Mouse (Mus musculus): ENCODE results near the gene Kif16b. TPM values are rescaled to one million over a fixed set of nuclear protein-coding genes. Genes with fewer than 3 reads are reported as not detected.

The Kif16b gene
- polyA plus RNA-seq, 1 experiment = 6.8 TPM

- no peak for DNase-seq (ENCODE audit: low read depth)
- TF ChIP-seq POLR2A (IDR thresholded peaks at IDR 0.05; ENCODE audit: borderline replicate concordance, extremely low read depth, insufficient read depth, insufficient read length, poor library complexity, severe bottlenecking) (no peak), CTCF (IDR thresholded peaks at IDR 0.05; ENCODE audit: borderline replicate concordance, extremely low read depth, insufficient read depth, insufficient read length) (no peak)
Measured at GRCm38 (mm10) chr2:142635606-142636304, 265.6 kb downstream of the Kif16b start.

- DNase-seq (ENCODE audit: low read depth) = no peak
- TF ChIP-seq POLR2A (IDR thresholded peaks at IDR 0.05; ENCODE audit: borderline replicate concordance, extremely low read depth, insufficient read depth, insufficient read length, poor library complexity, severe bottlenecking) = no peak
- no peak for TF ChIP-seq CTCF (IDR thresholded peaks at IDR 0.05; ENCODE audit: borderline replicate concordance, extremely low read depth, insufficient read depth, insufficient read length)
Measured at GRCm38 (mm10) chr2:142633996-142634559, 267.3 kb downstream of the Kif16b start.

- TF ChIP-seq CTCF (IDR thresholded peaks at IDR 0.05; ENCODE audit: borderline replicate concordance, extremely low read depth, insufficient read depth, insufficient read length) (no peak), POLR2A (IDR thresholded peaks at IDR 0.05; ENCODE audit: borderline replicate concordance, extremely low read depth, insufficient read depth, insufficient read length, poor library complexity, severe bottlenecking) (no peak)
- peak; percentile 30 for DNase-seq (ENCODE audit: low read depth)
Measured at GRCm38 (mm10) chr2:142629523-142630312, 271.6 kb downstream of the Kif16b start.

GRCm38 (mm10) chr2:142625756-142626155 lies 275.6 kb downstream of the Kif16b start:
- DNase-seq (ENCODE audit: low read depth) = no peak
- TF ChIP-seq CTCF (IDR thresholded peaks at IDR 0.05; ENCODE audit: borderline replicate concordance, extremely low read depth, insufficient read depth, insufficient read length) (no peak), POLR2A (IDR thresholded peaks at IDR 0.05; ENCODE audit: borderline replicate concordance, extremely low read depth, insufficient read depth, insufficient read length, poor library complexity, severe bottlenecking) (no peak)

GRCm38 (mm10) chr2:142625101-142625500 lies 276.2 kb downstream of the Kif16b start:
- no peak for DNase-seq (ENCODE audit: low read depth)
- TF ChIP-seq CTCF (IDR thresholded peaks at IDR 0.05; ENCODE audit: borderline replicate concordance, extremely low read depth, insufficient read depth, insufficient read length) = no peak
- no peak for TF ChIP-seq POLR2A (IDR thresholded peaks at IDR 0.05; ENCODE audit: borderline replicate concordance, extremely low read depth, insufficient read depth, insufficient read length, poor library complexity, severe bottlenecking)

- DNase-seq (ENCODE audit: low read depth) = no peak
- TF ChIP-seq POLR2A (IDR thresholded peaks at IDR 0.05; ENCODE audit: borderline replicate concordance, extremely low read depth, insufficient read depth, insufficient read length, poor library complexity, severe bottlenecking) (no peak), CTCF (IDR thresholded peaks at IDR 0.05; ENCODE audit: borderline replicate concordance, extremely low read depth, insufficient read depth, insufficient read length) (no peak)
Measured at GRCm38 (mm10) chr2:142624254-142624653, 277.1 kb downstream of the Kif16b start.

- no peak for TF ChIP-seq CTCF (IDR thresholded peaks at IDR 0.05; ENCODE audit: borderline replicate concordance, extremely low read depth, insufficient read depth, insufficient read length)
- TF ChIP-seq POLR2A (IDR thresholded peaks at IDR 0.05; ENCODE audit: borderline replicate concordance, extremely low read depth, insufficient read depth, insufficient read length, poor library complexity, severe bottlenecking) = no peak
- DNase-seq (ENCODE audit: low read depth) = no peak
Measured at GRCm38 (mm10) chr2:142621152-142621551, 280.2 kb downstream of the Kif16b start.

- TF ChIP-seq CTCF (IDR thresholded peaks at IDR 0.05; ENCODE audit: borderline replicate concordance, extremely low read depth, insufficient read depth, insufficient read length) (no peak), POLR2A (IDR thresholded peaks at IDR 0.05; ENCODE audit: borderline replicate concordance, extremely low read depth, insufficient read depth, insufficient read length, poor library complexity, severe bottlenecking) (no peak)
Measured at GRCm38 (mm10) chr2:142619926-142620325, 281.4 kb downstream of the Kif16b start.

GRCm38 (mm10) chr2:142614535-142614934 lies 286.8 kb downstream of the Kif16b start:
- DNase-seq (ENCODE audit: low read depth) = peak; percentile 60
- TF ChIP-seq POLR2A (IDR thresholded peaks at IDR 0.05; ENCODE audit: borderline replicate concordance, extremely low read depth, insufficient read depth, insufficient read length, poor library complexity, severe bottlenecking) = no peak
- TF ChIP-seq CTCF (IDR thresholded peaks at IDR 0.05; ENCODE audit: borderline replicate concordance, extremely low read depth, insufficient read depth, insufficient read length) = no peak

More at GRCm38 (mm10) chr2:142619926-142620325, 281.4 kb downstream of the Kif16b start:
- DNase-seq (ENCODE audit: low read depth) = no peak

GRCm38 (mm10) chr2:142612359-142612953 lies 288.9 kb downstream of the Kif16b start:
- no peak for DNase-seq (ENCODE audit: low read depth)
- TF ChIP-seq CTCF (IDR thresholded peaks at IDR 0.05; ENCODE audit: borderline replicate concordance, extremely low read depth, insufficient read depth, insufficient read length) (no peak), POLR2A (IDR thresholded peaks at IDR 0.05; ENCODE audit: borderline replicate concordance, extremely low read depth, insufficient read depth, insufficient read length, poor library complexity, severe bottlenecking) (no peak)

- DNase-seq (ENCODE audit: low read depth) = peak; percentile 85
Measured at GRCm38 (mm10) chr2:142611113-142611512, 290.2 kb downstream of the Kif16b start.

More at GRCm38 (mm10) chr2:142611113-142611512, 290.2 kb downstream of the Kif16b start:
- TF ChIP-seq POLR2A (IDR thresholded peaks at IDR 0.05; ENCODE audit: borderline replicate concordance, extremely low read depth, insufficient read depth, insufficient read length, poor library complexity, severe bottlenecking) (no peak), CTCF (IDR thresholded peaks at IDR 0.05; ENCODE audit: borderline replicate concordance, extremely low read depth, insufficient read depth, insufficient read length) (peak; percentile 58; the same call in 1 of the 2 replicates)

Measured in brain, embryonic 14.5 days (tissue).